Mouse (Mus musculus) embryonic fibroblast, embryonic 13.5 days (primary cell): ENCODE measurements at regions not wholly inside any gene's neighbourhood (a gene's known extent, or its start where the extent isn't known, plus 50 kb on each side); places are given as distances from the start of the nearest gene placed in this dataset.

Source experiments
- CTCF ChIP-seq: IDR thresholded peaks from 2 replicates; pipeline ENCODE4 v1.5.1; 2011; ENCODE audit warnings: mild to moderate bottlenecking, control low read depth, low read length, moderate library complexity, borderline replicate concordance; ENCODE audit not compliant: insufficient read depth
- POLR2A ChIP-seq: IDR thresholded peaks from 2 replicates; pipeline ENCODE4 v1.6.1; 2011; ENCODE audit warnings: low read depth, mild to moderate bottlenecking, control low read depth, low read length, moderate library complexity

DNA sequence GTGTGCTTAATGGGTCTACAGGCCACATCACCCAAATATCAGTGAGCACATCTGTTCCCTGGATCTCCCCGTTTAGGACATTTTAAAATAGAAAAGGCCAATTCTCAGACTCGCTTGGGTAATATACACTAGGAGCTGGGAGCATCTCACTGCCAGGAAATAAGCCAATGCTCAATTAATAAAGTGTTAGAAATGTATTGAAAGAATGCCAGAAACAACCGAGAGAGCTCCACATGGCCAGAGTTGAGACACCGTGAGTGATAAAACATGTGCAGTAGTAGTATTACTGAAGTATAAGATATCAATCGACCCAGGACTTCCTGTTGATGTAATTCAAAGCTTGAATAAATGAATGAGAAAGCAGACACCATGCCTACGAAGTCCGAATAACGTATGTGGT, 127.1 kb upstream of the Tnp1 start:
- TF ChIP-seq CTCF (no peak), POLR2A (no peak)
